Mouse (Mus musculus) spleen, postnatal 14 days (tissue): ENCODE results near the gene Cngb1.

ENCODE experiments used
- DNase-seq, 2 experiments: peaks; one replicate each; pipeline ENCODE4 v3.0.0; 2021 to 2022; ENCODE audit warnings: low spot score in 2 of 2

The Cngb1 gene

GRCm38 (mm10) chr8:95323201-95323600 lies 16.8 kb upstream of the Cngb1 start:
- no peak for DNase-seq

- DNase-seq, result peak; percentile 50 to 62
Observed at GRCm38 (mm10) chr8:95320224-95321139, 14.1 kb upstream of the Cngb1 start.

GRCm38 (mm10) chr8:95315350-95315749 lies 9.0 kb upstream of the Cngb1 start:
- DNase-seq, result no peak

GRCm38 (mm10) chr8:95314707-95315106 lies 8.3 kb upstream of the Cngb1 start:
- no peak for DNase-seq

- no peak for DNase-seq
Observed at GRCm38 (mm10) chr8:95313857-95314256, 7.5 kb upstream of the Cngb1 start.

- no peak for DNase-seq
Observed at GRCm38 (mm10) chr8:95312836-95313235, 6.5 kb upstream of the Cngb1 start.

GRCm38 (mm10) chr8:95310342-95310970 lies 4.1 kb upstream of the Cngb1 start, which contains the start of gene Tepp:
Gene Tepp (plus strand): TSS chr8:95310566.
- no peak for DNase-seq

GRCm38 (mm10) chr8:95305526-95305925 lies 859 bp downstream of the Cngb1 start:
- DNase-seq, result no peak

- DNase-seq, result no peak
Observed at GRCm38 (mm10) chr8:95302410-95302809, 4.0 kb downstream of the Cngb1 start.

GRCm38 (mm10) chr8:95293891-95294290 lies 12.5 kb downstream of the Cngb1 start:
- no peak for DNase-seq

- DNase-seq, result peak in 1 of 2 experiments; percentile 28
Observed at GRCm38 (mm10) chr8:95293172-95293571, 13.2 kb downstream of the Cngb1 start.

GRCm38 (mm10) chr8:95289066-95289650 lies 17.2 kb downstream of the Cngb1 start:
- no peak for DNase-seq

GRCm38 (mm10) chr8:95281493-95281892 lies 24.9 kb downstream of the Cngb1 start:
- no peak for DNase-seq

- DNase-seq, result no peak
Observed at GRCm38 (mm10) chr8:95272871-95273270, 33.5 kb downstream of the Cngb1 start.

GRCm38 (mm10) chr8:95271841-95272240 lies 34.5 kb downstream of the Cngb1 start:
- DNase-seq, result no peak

- no peak for DNase-seq
Observed at GRCm38 (mm10) chr8:95270501-95270900, 35.9 kb downstream of the Cngb1 start.

- no peak for DNase-seq
Observed at GRCm38 (mm10) chr8:95262181-95262580, 44.2 kb downstream of the Cngb1 start.

- DNase-seq, result no peak
Observed at GRCm38 (mm10) chr8:95255611-95256010, 50.8 kb downstream of the Cngb1 start.

GRCm38 (mm10) chr8:95254564-95255434 lies 51.6 kb downstream of the Cngb1 start:
- peak; percentile 86 to 95 for DNase-seq

- DNase-seq, result no peak
Observed at GRCm38 (mm10) chr8:95252056-95252455, 54.3 kb downstream of the Cngb1 start.

- DNase-seq, result no peak
Observed at GRCm38 (mm10) chr8:95249847-95250246, 56.5 kb downstream of the Cngb1 start.

GRCm38 (mm10) chr8:95247277-95247676 lies 59.1 kb downstream of the Cngb1 start:
- no peak for DNase-seq
